Mouse (Mus musculus): ENCODE measurements around the gene Yod1. TPM values are rescaled to one million over a fixed set of nuclear protein-coding genes. Genes with fewer than 3 reads are reported as not detected.
A peak's percentile ranks its signal among the peaks of the same experiment; 100 is the strongest.

Gene Yod1
- total and polyA plus RNA-seq, 3 experiments: 6.1 to 8.6 TPM; not detected in 1

DNA sequence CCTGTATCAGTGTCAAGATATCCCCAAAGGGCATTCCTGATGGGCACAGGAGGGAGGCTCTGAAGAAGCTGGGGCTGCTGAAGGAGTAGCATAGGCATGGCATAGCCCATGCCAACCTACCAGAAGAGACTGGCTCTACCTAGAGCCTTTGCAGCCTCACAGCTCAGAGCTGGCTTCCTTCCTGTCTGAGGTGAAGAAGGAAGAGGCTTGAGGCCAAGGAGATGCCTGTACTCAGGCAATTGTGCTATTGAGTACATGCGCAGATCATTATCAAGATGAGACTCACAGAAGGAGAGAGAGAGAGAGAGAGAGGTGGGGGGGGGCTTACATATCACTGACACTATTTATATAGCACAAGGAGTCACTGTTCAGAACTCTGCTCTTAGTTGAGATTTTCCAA, 26.6 kb downstream of the Yod1 start:
- H3K79me2 ChIP-seq (ENCODE audit: control insufficient read depth, insufficient read depth, low read length, poor library complexity): peaks cover 4% of the 10 kb centered on the region
- H3K4me1 ChIP-seq (ENCODE audit: control insufficient read depth in 1 of 2, insufficient read depth in 2 of 2, low read length in 2 of 2): peaks cover 26 to 43% of the 10 kb centered on the region in 2 experiments
- H3K9ac ChIP-seq (ENCODE audit: control insufficient read depth, low read depth, low read length, poor library complexity, severe bottlenecking): no peak overlapping the region
- H3K9me3 ChIP-seq (replicated peaks; ENCODE audit: insufficient read depth, low read length): no peaks in the 10 kb centered on the region
- H3K27ac ChIP-seq (ENCODE audit: control insufficient read depth, low read depth, low read length): no peak overlapping the region
- no peaks in the 10 kb centered on the region for H3K27me3 ChIP-seq (ENCODE audit: control insufficient read depth in 1 of 2, insufficient read depth in 2 of 2, low read length in 2 of 2)
- H3K36me3 ChIP-seq (ENCODE audit: control insufficient read depth in 1 of 2, insufficient read depth in 2 of 2, low read length in 2 of 2): peaks cover 0 to 37% of the 10 kb centered on the region in 2 experiments; a peak in 2 of 4 replicates
- DNase-seq (ENCODE audit: low read depth, low spot score): peak; percentile 47
- TF ChIP-seq ELF1 (IDR thresholded peaks at IDR 0.05; ENCODE audit: low read depth, low read length) (0 out of 2 replicates have a peak, but pooled peaks have one; percentile 18), NRF1 (IDR thresholded peaks at IDR 0.05; ENCODE audit: insufficient read depth, low read depth, low read length, poor library complexity, severe bottlenecking) (peak; percentile 45; the same call in 1 of the 2 replicates), EP300 (IDR thresholded peaks at IDR 0.05; ENCODE audit: low read depth in 1 of 2, low read length in 2 of 2) (0 out of 4 replicates have a peak, but pooled peaks of 1 of the 2 experiments have one; percentile 7), SIN3A (IDR thresholded peaks at IDR 0.05; ENCODE audit: low read length) (0 out of 2 replicates have a peak, but pooled peaks have one; percentile 23), HCFC1 (IDR thresholded peaks at IDR 0.05; ENCODE audit: low read depth, low read length) (no peak), ETS1 (IDR thresholded peaks at IDR 0.05; ENCODE audit: low read depth, low read length) (0 out of 2 replicates have a peak, but pooled peaks have one; percentile 8)
- no peak overlapping the region for H3K4me3 ChIP-seq (ENCODE audit: control insufficient read depth in 1 of 2, insufficient read depth in 1 of 2, low read depth in 2 of 2, low read length in 2 of 2)

DNA sequence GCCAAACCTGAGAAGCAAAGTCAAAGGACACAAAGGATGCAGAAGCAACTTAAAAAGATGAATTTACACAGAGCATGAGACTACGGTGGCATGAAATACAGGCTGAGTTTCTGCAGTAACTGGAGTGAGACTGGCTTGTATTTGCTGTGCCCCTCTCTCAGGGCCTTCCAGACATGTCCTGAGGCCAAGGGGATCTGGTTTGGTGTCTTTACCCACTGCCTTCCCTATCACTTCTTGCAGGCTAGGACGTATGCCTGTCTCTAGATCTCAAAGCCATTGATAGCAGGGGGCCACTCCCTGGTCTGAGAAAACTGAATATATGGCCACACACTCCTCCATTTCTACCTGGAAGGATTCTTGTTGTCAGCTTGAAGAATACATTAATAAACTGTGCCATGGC, 27.1 kb downstream of the Yod1 start:
- Histone ChIP-seq H3K4me3 (ENCODE audit: control insufficient read depth in 1 of 2, insufficient read depth in 1 of 2, low read depth in 2 of 2, low read length in 2 of 2) (no peak overlapping the region), H3K27ac (ENCODE audit: control insufficient read depth, low read depth, low read length) (no peak overlapping the region), H3K4me1 (ENCODE audit: control insufficient read depth in 1 of 2, insufficient read depth in 2 of 2, low read length in 2 of 2) (peaks cover 22 to 41% of the 10 kb centered on the region in 2 experiments), H3K9me3 (replicated peaks; ENCODE audit: insufficient read depth, low read length) (no peaks in the 10 kb centered on the region), H3K27me3 (ENCODE audit: control insufficient read depth in 1 of 2, insufficient read depth in 2 of 2, low read length in 2 of 2) (no peaks in the 10 kb centered on the region), H3K9ac (ENCODE audit: control insufficient read depth, low read depth, low read length, poor library complexity, severe bottlenecking) (no peak overlapping the region), H3K79me2 (ENCODE audit: control insufficient read depth, insufficient read depth, low read length, poor library complexity) (peaks cover 4% of the 10 kb centered on the region), H3K36me3 (ENCODE audit: control insufficient read depth in 1 of 2, insufficient read depth in 2 of 2, low read length in 2 of 2) (peaks cover 0 to 32% of the 10 kb centered on the region in 2 experiments; a peak in 2 of 4 replicates)
- no peak for DNase-seq (ENCODE audit: low read depth, low spot score)
- TF ChIP-seq ZC3H11A (IDR thresholded peaks at IDR 0.05; ENCODE audit: low read depth, low read length) (no peak), POLR2A (IDR thresholded peaks at IDR 0.05; ENCODE audit: control insufficient read depth in 1 of 2, insufficient read depth in 1 of 2, low read depth in 1 of 2, low read length in 2 of 2, poor library complexity in 1 of 2) (no peak), MEF2A (IDR thresholded peaks at IDR 0.05; ENCODE audit: extremely low read depth, insufficient replicate concordance, low read depth, low read length, poor library complexity, severe bottlenecking) (no peak), CTCF (IDR thresholded peaks at IDR 0.05 in 2 of 3, conservative IDR thresholded peaks at IDR 0.05 in 1 of 3; ENCODE audit: control insufficient read depth in 1 of 3, insufficient read depth in 1 of 3, low read depth in 2 of 3, low read length in 3 of 3, poor library complexity in 1 of 3, severe bottlenecking in 1 of 3) (no peak), POLR2AphosphoS5 (IDR thresholded peaks at IDR 0.05; ENCODE audit: borderline replicate concordance, low read depth, low read length) (no peak), GATA1 (IDR thresholded peaks at IDR 0.05; ENCODE audit: low read depth, low read length) (no peak), ETS1 (IDR thresholded peaks at IDR 0.05; ENCODE audit: low read depth, low read length) (0 out of 2 replicates have a peak, but pooled peaks have one; percentile 3)

DNA sequence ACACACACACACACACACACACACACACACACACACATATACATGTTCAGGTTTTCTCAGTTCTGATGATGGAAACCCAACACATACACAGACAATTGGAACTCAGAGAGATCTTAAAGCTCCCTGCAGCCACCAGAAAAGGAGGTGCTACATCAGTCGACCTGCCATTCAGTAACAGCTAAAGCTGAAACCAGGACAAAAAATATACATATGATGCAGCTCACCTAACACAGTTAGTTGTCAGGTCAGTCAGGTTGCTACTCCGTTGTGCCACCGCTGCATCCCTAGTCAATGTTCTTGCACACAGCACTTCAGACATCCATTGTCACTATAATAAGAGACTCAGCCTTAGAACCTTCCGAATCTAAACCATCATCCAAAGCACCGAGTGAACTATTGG, 27.8 kb downstream of the Yod1 start:
- no peak for DNase-seq (ENCODE audit: low read depth, low spot score)
- H3K79me2 ChIP-seq (ENCODE audit: control insufficient read depth, insufficient read depth, low read length, poor library complexity): peaks cover 3% of the 10 kb centered on the region
- no peak overlapping the region for H3K27ac ChIP-seq (ENCODE audit: control insufficient read depth, low read depth, low read length)
- H3K36me3 ChIP-seq (ENCODE audit: control insufficient read depth in 1 of 2, insufficient read depth in 2 of 2, low read length in 2 of 2): peaks cover 0 to 26% of the 10 kb centered on the region in 2 experiments; a peak in 2 of 4 replicates
- no peaks in the 10 kb centered on the region for H3K9me3 ChIP-seq (replicated peaks; ENCODE audit: insufficient read depth, low read length)
- H3K9ac ChIP-seq (ENCODE audit: control insufficient read depth, low read depth, low read length, poor library complexity, severe bottlenecking): no peak overlapping the region
- no peak overlapping the region for H3K4me3 ChIP-seq (ENCODE audit: control insufficient read depth in 1 of 2, insufficient read depth in 1 of 2, low read depth in 2 of 2, low read length in 2 of 2)
- H3K4me1 ChIP-seq (ENCODE audit: control insufficient read depth in 1 of 2, insufficient read depth in 2 of 2, low read length in 2 of 2): peaks cover 17 to 38% of the 10 kb centered on the region in 2 experiments
- no peaks in the 10 kb centered on the region for H3K27me3 ChIP-seq (ENCODE audit: control insufficient read depth in 1 of 2, insufficient read depth in 2 of 2, low read length in 2 of 2)
- TF ChIP-seq POLR2A (IDR thresholded peaks at IDR 0.05; ENCODE audit: control insufficient read depth in 1 of 2, insufficient read depth in 1 of 2, low read depth in 1 of 2, low read length in 2 of 2, poor library complexity in 1 of 2): no peak
- no peak for TF ChIP-seq NELFE (IDR thresholded peaks at IDR 0.05; ENCODE audit: low read depth, low read length)
- no peak for TF ChIP-seq MYC (IDR thresholded peaks at IDR 0.05; ENCODE audit: low read depth, low read length)
- TF ChIP-seq CHD1 (IDR thresholded peaks at IDR 0.05; ENCODE audit: low read depth, low read length): no peak
- TF ChIP-seq GATA1 (IDR thresholded peaks at IDR 0.05; ENCODE audit: low read depth, low read length): no peak
- TF ChIP-seq RAD21 (IDR thresholded peaks at IDR 0.05; ENCODE audit: low read depth, low read length): no peak
- no peak for TF ChIP-seq KAT2A (conservative IDR thresholded peaks at IDR 0.05; ENCODE audit: low read depth, low read length)
- TF ChIP-seq USF2 (IDR thresholded peaks at IDR 0.05; ENCODE audit: borderline replicate concordance in 1 of 2, insufficient read depth in 1 of 2, low read depth in 1 of 2, low read length in 2 of 2): no peak
- no peak for TF ChIP-seq ZC3H11A (IDR thresholded peaks at IDR 0.05; ENCODE audit: low read depth, low read length)
- TF ChIP-seq MAX (IDR thresholded peaks at IDR 0.05; ENCODE audit: low read length): no peak
- no peak for TF ChIP-seq MAFK (IDR thresholded peaks at IDR 0.05; ENCODE audit: borderline replicate concordance, low read depth, low read length)
- no peak for TF ChIP-seq EP300 (IDR thresholded peaks at IDR 0.05; ENCODE audit: low read depth in 1 of 2, low read length in 2 of 2)
- no peak for TF ChIP-seq MXI1 (IDR thresholded peaks at IDR 0.05; ENCODE audit: low read depth, low read length)

Data from MEL (cell line).